Mouse (Mus musculus): ENCODE results near the gene Grin2b.

DNA sequence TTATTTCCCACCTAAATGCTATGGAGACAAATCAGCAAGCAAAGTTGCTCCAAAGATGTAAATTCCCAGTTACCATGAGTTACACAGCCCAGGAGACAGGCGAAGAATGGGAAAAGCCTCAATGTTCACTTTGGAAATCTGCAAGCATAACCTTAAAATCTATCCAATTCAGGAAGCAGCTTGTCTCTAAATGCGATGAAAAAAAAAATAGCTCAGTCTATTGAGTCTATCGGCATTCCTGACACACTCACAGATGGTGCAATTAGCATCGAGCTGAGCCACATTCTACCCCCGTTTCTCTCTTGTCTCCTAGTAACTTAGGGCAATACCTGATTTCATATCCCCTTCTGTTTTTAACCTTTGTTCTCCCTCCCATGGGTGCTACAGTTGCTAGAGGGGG lies 309.3 kb downstream of the Grin2b start:
- TF ChIP-seq EP300 (IDR thresholded peaks at IDR 0.05; ENCODE audit: insufficient read depth, low read depth, low read length) = no peak
- TF ChIP-seq CTCF (IDR thresholded peaks at IDR 0.05; ENCODE audit: low read depth, low read length) = no peak
